Mouse (Mus musculus): ENCODE measurements around the gene Cyp2c65. TPM values are rescaled to one million over a fixed set of nuclear protein-coding genes. Genes with fewer than 3 reads are reported as not detected.
"Not testable (repeated sequence)": the region's sequence is repeated elsewhere in the genome, so short reads cannot be mapped to it uniquely, and the experiment has no call there.

The Cyp2c65 gene
- not detected for total RNA-seq (2022)

- DNase-seq: no peak
Observed at GRCm38 (mm10) chr19:39060719-39061118, at the start of gene Cyp2c65. TSS of gene Cyp2c65 (plus strand) at chr19:39061015.

- no peak for DNase-seq
Observed at GRCm38 (mm10) chr19:39057928-39058327, 2.9 kb upstream of the Cyp2c65 start.

GRCm38 (mm10) chr19:39098779-39099178 is 38.0 kb downstream of the Cyp2c65 start:
- DNase-seq: not testable (repeated sequence)

- no peak for DNase-seq
Observed at GRCm38 (mm10) chr19:39113644-39114043, 52.8 kb downstream of the Cyp2c65 start, which contains the start of gene Cyp2c66. TSS of gene Cyp2c66 (plus strand) at chr19:39113898.

Other genes starting within 250 kb of the Cyp2c65 start
- 10 to 100 TPM; 15.2 to 20.5 (median 16.4) TPM for gene Noc3l, start 241.8 kb upstream of the Cyp2c65 start, total RNA-seq (2022)
- 10 to 100 TPM in 3 of 4 experiments, 1 to 10 TPM in 1; 9.0 to 12.1 (median 11.8) TPM for gene Tbc1d12, start 224.4 kb upstream of the Cyp2c65 start, total RNA-seq (2022)
- 1 to 10 TPM; 3.0 to 4.5 (median 4.3) TPM for gene Hells, start 130.1 kb upstream of the Cyp2c65 start, total RNA-seq (2022)
- under 1 TPM in 2 of 4 experiments, not detected in 2; 0.18 to 0.32 TPM for gene Cyp2c55, start 54.0 kb upstream of the Cyp2c65 start, total RNA-seq (2022)
- not detected for gene Cyp2c66, start 52.9 kb downstream of the Cyp2c65 start, total RNA-seq (2022)
- under 1 TPM in 2 of 4 experiments, not detected in 2; 0.41 to 0.81 TPM for gene Cyp2c29, start 208.4 kb downstream of the Cyp2c65 start, total RNA-seq (2022)